8 mouse cellular contexts compared by ENCODE assay signal in genomic region chr6:83141636-83142035, GRCm38 (mm10). TPM values are rescaled to one million over a fixed set of nuclear protein-coding genes. Genes with fewer than 3 reads are reported as not detected.
DNase-seq lines count a peak whose midpoint lies in the region; ATAC-seq lines count a peak whose summit lies in the region.

No protein-coding gene starts in this region.

- no peak for DNase-seq in kidney, adult 8-10 months
- peak; percentile 41 for DNase-seq in NIH3T3 (ENCODE audit: low read depth)
- no peak for DNase-seq in midbrain, embryonic 11.5 days (ENCODE audit: low spot score, missing footprints)
- DNase-seq in spleen, adult 18-20 months: no peak
- no peak for DNase-seq in left cerebral cortex, adult 8-10 months (ENCODE audit: low spot score in 2 of 2)
- DNase-seq in adrenal gland, postnatal 10 days: no peak

- H3K27ac ChIP-seq in kidney, embryonic 15.5 days: peak overlapping the region; percentile 52; the same call in 1 of the 2 replicates
- H3K27ac ChIP-seq in heart, embryonic 15.5 days: peak overlapping the region; percentile 67
- no peak overlapping the region for H3K27ac ChIP-seq in midbrain, embryonic 11.5 days (ENCODE audit: low read depth, low read length)

- no peaks in the 10 kb centered on the region for H3K27me3 ChIP-seq in kidney, embryonic 15.5 days
- no peaks in the 10 kb centered on the region for H3K27me3 ChIP-seq in heart, embryonic 15.5 days
- no peaks in the 10 kb centered on the region; the same call in 1 of the 2 replicates for H3K27me3 ChIP-seq in midbrain, embryonic 11.5 days (ENCODE audit: control insufficient read depth, insufficient read depth, low read length)

- peak overlapping the region; percentile 39; the same call in 1 of the 2 replicates for H3K4me3 ChIP-seq in kidney, embryonic 15.5 days (replicated peaks)
- H3K4me3 ChIP-seq in heart, embryonic 15.5 days: peak overlapping the region; percentile 46
- no peak overlapping the region for H3K4me3 ChIP-seq in midbrain, embryonic 11.5 days (ENCODE audit: low read depth, low read length)

- 46% methylated on average over 4 of the region's 4 CpGs for WGBS in kidney, embryonic 15.5 days
- 35% methylated on average over 4 of the region's 4 CpGs for WGBS in heart, embryonic 15.5 days
- WGBS in midbrain, embryonic 11.5 days: 28% methylated on average over 4 of the region's 4 CpGs

- ATAC-seq in kidney, embryonic 15.5 days (replicated peaks; ENCODE audit: low FRiP score): no peak
- ATAC-seq in heart, embryonic 15.5 days (replicated peaks; ENCODE audit: insufficient number of reproducible peaks, insufficient read depth, low FRiP score, low read depth): no peak
- ATAC-seq in midbrain, embryonic 11.5 days (ENCODE audit: low FRiP score): no peak

- peak overlapping the region; percentile 76 for H3K4me2 ChIP-seq in kidney, embryonic 15.5 days
- H3K4me2 ChIP-seq in heart, embryonic 15.5 days: peak overlapping the region; percentile 82
- H3K4me2 ChIP-seq in midbrain, embryonic 11.5 days: peak overlapping the region; percentile 54

- no peaks in the 10 kb centered on the region for H3K9me3 ChIP-seq in kidney, embryonic 15.5 days (replicated peaks)
- H3K9me3 ChIP-seq in heart, embryonic 15.5 days (replicated peaks): no peaks in the 10 kb centered on the region
- no peaks in the 10 kb centered on the region for H3K9me3 ChIP-seq in midbrain, embryonic 11.5 days (ENCODE audit: control insufficient read depth, low read length)

- peaks cover 52% of the 10 kb centered on the region for H3K4me1 ChIP-seq in kidney, embryonic 15.5 days
- peaks cover 39% of the 10 kb centered on the region for H3K4me1 ChIP-seq in heart, embryonic 15.5 days (replicated peaks)
- H3K4me1 ChIP-seq in midbrain, embryonic 11.5 days (ENCODE audit: control insufficient read depth, insufficient read depth, low read length): peaks cover 33% of the 10 kb centered on the region

- H3K36me3 ChIP-seq in kidney, embryonic 15.5 days: peaks cover 9% of the 10 kb centered on the region
- H3K36me3 ChIP-seq in heart, embryonic 15.5 days: peaks cover 3% of the 10 kb centered on the region; the same call in 1 of the 2 replicates
- H3K36me3 ChIP-seq in midbrain, embryonic 11.5 days (ENCODE audit: control insufficient read depth, insufficient read depth, low read length): no peaks in the 10 kb centered on the region

- H3K9ac ChIP-seq in kidney, embryonic 15.5 days: 0 out of 2 replicates have a peak overlapping the region, but pooled peaks have one; percentile 56
- H3K9ac ChIP-seq in heart, embryonic 15.5 days: peak overlapping the region; percentile 66
- no peak overlapping the region for H3K9ac ChIP-seq in midbrain, embryonic 11.5 days (ENCODE audit: low read length)

RNA-seq across cellular contexts. Expression of gene Rtkn, which starts 6.4 kb away (rescaled TPM):
- 31.5 and 33.7 TPM in 2 replicates for polyA plus RNA-seq in kidney, embryonic 15.5 days (2015; fragmentation: Nextera tagmentation; extraction: Ambion mirVana)
- polyA plus RNA-seq in heart, embryonic 15.5 days (2015; fragmentation: Nextera tagmentation; extraction: Ambion mirVana): 19.3 and 26.2 TPM in 2 replicates
- polyA plus RNA-seq in midbrain, embryonic 11.5 days (2014; fragmentation: Nextera tagmentation; extraction: Ambion mirVana): 13.6 and 16.6 TPM in 2 replicates
- total RNA-seq in left cerebral cortex, adult 8-10 months (2022): 100 to 1,000 TPM in 1 of 4 experiments, 10 to 100 TPM in 3; 91.4 to 114 (median 92.8) TPM
- 10 to 100 TPM; 10.9 to 19.8 TPM for total RNA-seq in adrenal gland, postnatal 10 days (2021)

RNA-seq across cellular contexts. Expression of gene Wdr54, which starts 14.6 kb away (rescaled TPM):
- polyA plus RNA-seq in kidney, embryonic 15.5 days (2015; fragmentation: Nextera tagmentation; extraction: Ambion mirVana): 6.6 and 8.3 TPM in 2 replicates
- polyA plus RNA-seq in heart, embryonic 15.5 days (2015; fragmentation: Nextera tagmentation; extraction: Ambion mirVana): 3.4 and 4.3 TPM in 2 replicates
- polyA plus RNA-seq in midbrain, embryonic 11.5 days (2014; fragmentation: Nextera tagmentation; extraction: Ambion mirVana): 11.1 and 13.7 TPM in 2 replicates
- 10 to 100 TPM; 31.8 to 39.1 (median 34.5) TPM for total RNA-seq in left cerebral cortex, adult 8-10 months (2022)
- 1 to 10 TPM; 2.0 to 2.2 TPM for total RNA-seq in adrenal gland, postnatal 10 days (2021)

RNA-seq across cellular contexts. Expression of gene 1700003E16Rik, which starts 14.6 kb away (rescaled TPM):
- polyA plus RNA-seq in kidney, embryonic 15.5 days (2015; fragmentation: Nextera tagmentation; extraction: Ambion mirVana): 1.6 and 2.4 TPM in 2 replicates
- polyA plus RNA-seq in heart, embryonic 15.5 days (2015; fragmentation: Nextera tagmentation; extraction: Ambion mirVana): 0.91 and 1.6 TPM in 2 replicates
- 1.7 TPM in 2 replicates for polyA plus RNA-seq in midbrain, embryonic 11.5 days (2014; fragmentation: Nextera tagmentation; extraction: Ambion mirVana)
- total RNA-seq in left cerebral cortex, adult 8-10 months (2022): 10 to 100 TPM; 26.4 to 29.4 (median 28.3) TPM
- total RNA-seq in adrenal gland, postnatal 10 days (2021): under 1 TPM; 0.24 to 0.39 TPM

RNA-seq across cellular contexts. Expression of gene Ino80b, which starts 16.4 kb away (rescaled TPM):
- polyA plus RNA-seq in kidney, embryonic 15.5 days (2015; fragmentation: Nextera tagmentation; extraction: Ambion mirVana): 15.9 and 17.1 TPM in 2 replicates
- 7.4 and 9.2 TPM in 2 replicates for polyA plus RNA-seq in heart, embryonic 15.5 days (2015; fragmentation: Nextera tagmentation; extraction: Ambion mirVana)
- polyA plus RNA-seq in midbrain, embryonic 11.5 days (2014; fragmentation: Nextera tagmentation; extraction: Ambion mirVana): 18.8 and 19.4 TPM in 2 replicates
- total RNA-seq in left cerebral cortex, adult 8-10 months (2022): 10 to 100 TPM; 22.0 to 26.8 (median 25.4) TPM
- total RNA-seq in adrenal gland, postnatal 10 days (2021): 10 to 100 TPM; 20.7 to 25.7 TPM

RNA-seq across cellular contexts. Expression of gene Wbp1, which starts 20.3 kb away (rescaled TPM):
- polyA plus RNA-seq in kidney, embryonic 15.5 days (2015; fragmentation: Nextera tagmentation; extraction: Ambion mirVana): 132 and 144 TPM in 2 replicates
- 81.9 and 99.5 TPM in 2 replicates for polyA plus RNA-seq in heart, embryonic 15.5 days (2015; fragmentation: Nextera tagmentation; extraction: Ambion mirVana)
- 134 and 153 TPM in 2 replicates for polyA plus RNA-seq in midbrain, embryonic 11.5 days (2014; fragmentation: Nextera tagmentation; extraction: Ambion mirVana)
- 10 to 100 TPM; 36.5 to 47.4 (median 39.6) TPM for total RNA-seq in left cerebral cortex, adult 8-10 months (2022)
- total RNA-seq in adrenal gland, postnatal 10 days (2021): 10 to 100 TPM; 61.1 to 82.1 TPM
